Mouse (Mus musculus): ENCODE data around the gene Ufd1. TPM values are rescaled to one million over a fixed set of nuclear protein-coding genes. Genes with fewer than 3 reads are reported as not detected.

Gene Ufd1
- polyA plus RNA-seq, 1 experiment from 2014 or later = 29.8 TPM

DNA sequence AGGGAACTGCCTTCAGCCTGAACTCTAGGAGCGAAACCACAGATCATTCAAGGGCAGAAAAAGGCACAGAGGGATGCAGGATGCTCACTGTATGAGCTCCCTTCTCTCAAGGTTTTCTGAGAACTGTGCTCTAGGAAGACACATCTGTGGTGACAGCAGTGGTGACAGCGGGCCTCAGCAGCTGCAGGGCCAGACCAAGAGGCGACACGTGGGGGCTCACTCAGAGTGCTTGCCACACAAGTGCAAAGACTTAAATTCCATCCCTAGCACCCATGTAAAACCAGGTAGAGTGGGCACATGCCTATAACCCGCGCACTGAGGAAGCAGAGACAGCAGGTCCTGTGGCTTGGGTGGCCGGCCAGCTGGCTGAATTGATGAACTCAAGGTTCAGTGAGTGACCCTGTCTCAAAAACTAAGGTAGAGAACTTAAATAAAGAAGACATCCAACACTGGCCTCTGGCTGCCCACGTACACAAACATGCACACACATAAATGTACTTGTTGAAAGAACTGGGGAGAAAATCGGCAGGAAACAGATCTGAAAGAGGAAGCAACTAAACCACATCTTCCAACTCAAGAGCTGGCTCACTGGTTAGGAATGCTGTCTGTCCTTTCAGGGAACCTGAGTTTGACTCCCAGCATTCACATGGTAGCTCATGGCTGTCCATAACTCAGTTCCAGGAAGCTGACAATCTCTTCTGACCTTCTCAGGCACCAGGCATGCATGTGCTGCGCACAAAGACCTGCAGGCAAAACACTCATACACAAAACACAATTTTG is 22.8 kb upstream of the Ufd1 start:
- Histone ChIP-seq H3K36me3 (ENCODE audit: inconsistent target) (no peaks in the 10 kb centered on the region; the same call in 1 of the 2 replicates), H3K79me2 (ENCODE audit: inconsistent target) (no peaks in the 10 kb centered on the region), H3K4me3 (ENCODE audit: inconsistent target) (no peak overlapping the region), H3K27ac (no peak overlapping the region)
- 67% methylated on average over 9 of the region's 10 CpGs for WGBS (ENCODE audit: missing documents)

DNA sequence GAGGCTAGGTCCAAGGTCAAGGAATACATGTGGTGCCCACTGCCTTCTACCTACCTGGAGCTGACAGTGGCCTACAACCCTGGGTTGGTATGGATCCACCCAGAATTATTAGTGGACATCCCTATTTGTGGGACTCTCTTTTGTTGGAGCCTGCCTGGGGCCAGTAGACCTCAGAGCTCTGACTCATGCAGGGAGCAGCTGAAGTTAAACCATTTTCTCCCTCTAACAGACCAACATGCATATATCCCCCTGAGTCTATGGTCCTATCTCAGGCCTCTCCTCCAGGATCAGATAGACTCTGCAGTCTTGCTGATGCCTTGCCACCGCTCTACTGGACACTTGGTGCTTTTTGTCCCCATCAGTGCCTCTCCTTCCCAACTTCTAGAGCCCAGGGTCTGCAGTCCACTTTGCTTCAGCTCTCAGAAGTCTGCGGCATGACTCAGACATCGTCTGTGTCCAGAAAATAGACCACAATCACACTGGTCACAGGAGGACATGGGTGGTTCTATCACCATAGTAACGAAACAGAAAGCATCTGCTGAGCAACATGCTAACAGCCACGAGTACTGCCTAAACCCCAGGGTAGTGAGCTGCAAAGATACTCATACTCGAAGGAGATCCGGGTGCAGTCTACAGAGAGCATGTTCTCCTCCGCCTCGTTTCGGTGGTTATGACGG is 16.2 kb upstream of the Ufd1 start:
- Histone ChIP-seq H3K36me3 (ENCODE audit: inconsistent target) (no peaks in the 10 kb centered on the region), H3K4me3 (ENCODE audit: inconsistent target) (no peak overlapping the region), H3K79me2 (ENCODE audit: inconsistent target) (no peaks in the 10 kb centered on the region), H3K27ac (no peak overlapping the region)
- 94% methylated on average over 11 of the region's 11 CpGs for WGBS (ENCODE audit: missing documents)

DNA sequence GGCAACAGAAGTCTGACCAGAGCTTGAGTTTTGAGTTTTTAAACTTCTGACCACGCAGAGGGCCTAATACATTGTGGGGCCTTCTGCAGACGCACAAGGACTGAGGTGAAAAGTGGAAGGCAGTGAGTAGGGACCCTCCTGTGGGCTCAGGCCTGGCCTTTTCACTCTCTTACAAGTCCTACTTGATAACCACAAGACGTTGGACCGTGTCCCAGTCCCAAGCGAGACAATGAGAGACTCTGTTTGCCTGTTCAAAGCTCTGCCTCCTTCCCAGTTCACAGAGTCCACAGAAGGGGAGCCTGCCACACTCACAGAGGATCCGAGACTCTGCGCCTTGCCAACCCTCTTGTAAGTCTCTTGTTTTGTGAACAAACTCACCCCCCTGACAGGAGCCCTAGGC is 14.9 kb upstream of the Ufd1 start:
- WGBS (ENCODE audit: missing documents) = 91% methylated on average over 7 of the region's 7 CpGs
- no peaks in the 10 kb centered on the region for H3K36me3 ChIP-seq (ENCODE audit: inconsistent target)
- no peak overlapping the region for H3K4me3 ChIP-seq (ENCODE audit: inconsistent target)
- H3K27ac ChIP-seq = no peak overlapping the region
- H3K79me2 ChIP-seq (ENCODE audit: inconsistent target) = no peaks in the 10 kb centered on the region

DNA sequence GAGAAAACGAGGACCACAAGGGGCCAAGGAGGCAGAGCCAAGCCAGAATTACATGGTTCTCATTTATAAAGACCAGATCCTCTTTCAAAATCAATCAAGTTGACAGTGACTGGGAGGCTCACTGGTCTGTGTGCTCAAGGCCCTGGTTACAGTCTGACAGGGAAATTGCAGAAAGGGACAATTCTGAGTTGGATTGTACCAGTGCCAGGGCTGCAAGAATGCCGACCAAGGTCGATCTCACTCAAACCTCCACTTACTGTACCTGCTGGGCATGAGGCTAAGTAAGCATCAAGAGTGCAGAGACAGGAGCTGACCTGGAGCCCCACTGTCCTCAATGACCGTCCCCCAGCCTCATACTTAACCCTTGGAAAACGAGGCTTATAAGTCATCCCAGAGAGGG is 13.4 kb upstream of the Ufd1 start:
- H3K36me3 ChIP-seq (ENCODE audit: inconsistent target) = no peaks in the 10 kb centered on the region

DNA sequence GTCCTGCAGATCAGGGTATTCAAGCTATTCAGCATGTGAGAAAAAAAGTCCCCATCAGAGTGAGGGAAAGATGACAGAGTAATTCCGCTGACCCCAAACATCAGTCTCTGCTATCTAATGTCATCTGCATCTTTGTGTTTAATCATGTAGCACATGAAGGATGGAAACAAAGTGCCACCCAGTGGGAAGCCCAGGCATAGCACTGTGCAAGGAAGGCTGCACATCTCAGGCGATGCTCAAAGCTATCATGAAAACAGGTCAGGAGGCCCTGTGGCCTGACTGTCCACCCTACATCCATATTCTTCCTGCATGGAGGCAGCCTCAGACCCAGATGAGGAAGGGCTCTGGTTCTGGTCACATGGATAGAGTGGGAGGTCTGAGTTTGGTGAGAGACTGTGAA is 12.7 kb upstream of the Ufd1 start:
- no peak overlapping the region for H3K4me3 ChIP-seq (ENCODE audit: inconsistent target)
- 77% methylated on average over 2 of the region's 2 CpGs for WGBS (ENCODE audit: missing documents)
- H3K79me2 ChIP-seq (ENCODE audit: inconsistent target) = no peaks in the 10 kb centered on the region
- no peak overlapping the region for H3K27ac ChIP-seq
- no peaks in the 10 kb centered on the region for H3K36me3 ChIP-seq (ENCODE audit: inconsistent target)

More for the DNA sequence above, 13.4 kb upstream of the Ufd1 start:
- Histone ChIP-seq H3K27ac (no peak overlapping the region), H3K4me3 (ENCODE audit: inconsistent target) (no peak overlapping the region), H3K79me2 (ENCODE audit: inconsistent target) (no peaks in the 10 kb centered on the region)
- WGBS (ENCODE audit: missing documents) = 93% methylated on average over 5 of the region's 5 CpGs

DNA sequence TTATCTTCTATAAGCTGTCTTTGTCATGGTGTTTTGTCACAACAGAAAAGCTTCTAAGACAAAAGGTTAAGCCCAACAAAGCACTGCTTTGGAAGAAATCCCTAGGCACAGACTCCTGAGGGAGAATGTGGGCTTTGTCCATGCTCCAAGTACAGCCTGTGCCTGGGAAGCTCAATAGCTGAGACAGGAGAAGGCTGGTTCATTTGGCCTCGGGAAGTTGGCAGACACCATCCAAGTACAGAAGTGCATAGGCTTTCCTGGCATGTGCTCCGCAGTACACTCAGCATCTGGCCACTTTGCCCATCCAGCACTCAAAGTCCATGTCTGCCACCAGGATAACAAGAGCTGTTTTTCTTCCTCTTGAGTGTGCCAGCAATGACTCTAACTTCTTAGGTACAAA is 5.8 kb upstream of the Ufd1 start:
- WGBS (ENCODE audit: missing documents) = 96% methylated on average over 2 of the region's 2 CpGs
- Histone ChIP-seq H3K4me3 (ENCODE audit: inconsistent target) (no peak overlapping the region), H3K79me2 (ENCODE audit: inconsistent target) (peaks cover 5% of the 10 kb centered on the region), H3K27ac (no peak overlapping the region), H3K36me3 (ENCODE audit: inconsistent target) (no peaks in the 10 kb centered on the region)

DNA sequence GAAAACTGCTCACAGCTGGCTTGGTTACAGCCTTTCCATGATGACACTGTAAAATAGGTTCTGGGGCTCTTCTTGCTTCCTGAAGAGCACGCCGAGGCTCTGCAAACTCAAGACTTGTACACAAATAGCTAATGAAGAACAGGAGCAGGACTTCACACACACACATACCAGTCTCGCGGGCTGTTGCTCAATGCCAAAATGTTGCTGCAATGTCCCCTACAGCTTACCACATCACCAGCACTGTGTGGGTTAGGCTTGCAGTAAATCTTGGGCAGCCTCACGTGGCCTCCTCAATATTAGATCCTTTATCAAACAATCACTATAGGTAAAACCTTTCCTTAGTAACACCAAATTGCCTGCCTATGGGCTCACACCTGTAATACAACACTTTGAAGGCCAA is 2.6 kb upstream of the Ufd1 start:
- H3K36me3 ChIP-seq (ENCODE audit: inconsistent target) = no peaks in the 10 kb centered on the region
- WGBS (ENCODE audit: missing documents) = 14% methylated on average over 5 of the region's 5 CpGs
- no peak overlapping the region for H3K27ac ChIP-seq
- peaks cover 30% of the 10 kb centered on the region for H3K79me2 ChIP-seq (ENCODE audit: inconsistent target)
- H3K4me3 ChIP-seq (ENCODE audit: inconsistent target) = no peak overlapping the region

DNA sequence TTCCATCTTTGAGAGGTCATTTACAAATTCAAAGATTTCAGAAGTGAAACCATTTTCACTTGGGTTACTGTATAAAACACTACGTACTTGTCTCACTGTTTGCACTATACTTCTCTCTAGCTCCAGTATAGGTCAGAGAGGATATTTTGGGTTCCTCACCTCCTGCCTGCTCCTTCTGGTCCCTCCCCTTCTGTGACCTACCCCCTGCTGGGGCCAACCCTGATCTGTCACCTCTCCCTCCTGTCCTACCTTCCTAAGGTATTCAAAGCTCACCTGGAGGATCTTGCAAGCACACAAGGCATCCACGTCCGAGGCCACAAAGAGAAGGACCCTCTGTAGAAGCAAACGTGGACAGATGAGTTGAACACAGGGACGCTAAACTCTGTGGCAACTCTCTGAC is 547 bp upstream of the Ufd1 start:
- Histone ChIP-seq H3K4me3 (ENCODE audit: inconsistent target) (peak overlapping the region; percentile 90), H3K36me3 (ENCODE audit: inconsistent target) (peaks cover 15% of the 10 kb centered on the region; the same call in 1 of the 2 replicates), H3K27ac (peak overlapping the region; percentile 82), H3K79me2 (ENCODE audit: inconsistent target) (peaks cover 51% of the 10 kb centered on the region)
- 4% methylated on average over 5 of the region's 5 CpGs for WGBS (ENCODE audit: missing documents)

DNA sequence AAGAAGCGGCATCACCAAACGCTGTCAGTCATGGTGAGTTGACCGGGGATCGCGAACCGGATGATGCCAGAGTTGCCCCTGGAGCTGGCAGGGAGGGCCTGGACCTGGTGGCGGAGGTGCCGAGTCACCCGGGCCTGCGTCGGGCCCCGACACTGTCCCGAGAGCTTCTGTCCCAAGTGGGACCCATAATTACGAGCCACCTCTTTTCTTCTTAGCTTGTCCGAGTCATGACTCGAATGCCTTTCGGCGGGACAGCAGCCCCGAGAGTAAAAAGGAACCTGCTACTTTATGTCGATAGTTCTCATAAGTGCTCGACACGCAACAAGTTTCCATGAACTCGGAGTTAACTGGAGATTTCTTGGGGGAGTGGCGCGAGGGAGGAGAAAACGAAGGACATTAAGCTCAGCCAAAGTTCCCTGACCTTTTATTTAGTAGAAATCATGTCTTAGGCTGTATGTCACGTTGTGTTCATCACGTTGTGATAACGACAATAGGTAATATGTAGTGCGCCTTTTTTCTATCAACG is 869 bp downstream of the Ufd1 start:
- peaks cover 59% of the 10 kb centered on the region for H3K79me2 ChIP-seq (ENCODE audit: inconsistent target)
- peak overlapping the region; percentile 90 for H3K4me3 ChIP-seq (ENCODE audit: inconsistent target)
- WGBS (ENCODE audit: missing documents) = 2% methylated on average over 31 of the region's 31 CpGs
- peak overlapping the region; percentile 82 for H3K27ac ChIP-seq
- peaks cover 28% of the 10 kb centered on the region; the same call in 1 of the 2 replicates for H3K36me3 ChIP-seq (ENCODE audit: inconsistent target)

DNA sequence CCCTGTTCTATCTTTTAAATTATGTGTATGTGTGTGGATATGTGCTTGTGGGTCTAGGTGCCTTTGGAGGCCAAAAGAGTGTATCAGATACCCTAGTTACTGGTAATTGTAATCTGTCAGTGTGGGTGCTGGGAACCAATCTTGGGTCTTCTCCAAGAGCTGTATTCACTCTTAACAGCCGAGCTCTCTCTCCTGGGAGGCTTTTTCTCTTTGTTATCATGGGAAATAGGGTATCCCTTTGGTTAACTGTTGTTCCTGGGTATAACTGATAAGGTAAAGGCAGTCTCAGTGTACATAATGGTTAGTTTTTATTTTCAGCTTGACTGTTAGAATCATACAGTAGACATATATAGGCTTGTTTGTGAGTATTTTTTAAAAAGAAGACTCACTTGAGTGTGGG is 10.8 kb downstream of the Ufd1 start:
- Histone ChIP-seq H3K27ac (no peak overlapping the region), H3K4me3 (ENCODE audit: inconsistent target) (no peak overlapping the region), H3K79me2 (ENCODE audit: inconsistent target) (no peaks in the 10 kb centered on the region), H3K36me3 (ENCODE audit: inconsistent target) (peaks cover 98% of the 10 kb centered on the region)
- no CpG with 5 or more reads among the region's 1 CpGs for WGBS (ENCODE audit: missing documents)

DNA sequence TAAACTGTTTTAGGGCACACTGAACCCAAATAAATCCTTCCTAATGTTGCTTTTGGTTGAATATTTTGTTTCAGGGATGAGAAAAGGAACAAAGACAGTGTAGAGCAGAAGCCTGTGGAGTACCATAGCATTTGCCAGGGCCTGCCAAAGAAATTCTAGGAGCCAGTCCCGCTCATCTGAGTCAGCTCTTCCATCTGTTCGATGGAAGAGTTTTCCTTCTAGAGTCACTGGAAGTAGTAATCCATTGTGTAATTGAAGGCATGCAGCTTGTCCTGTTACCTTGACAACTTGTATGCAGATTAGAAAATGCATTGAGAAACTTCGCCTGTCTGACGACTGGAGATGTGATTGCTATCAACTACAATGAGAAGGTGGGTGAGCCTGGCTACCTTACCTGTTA is 11.3 kb downstream of the Ufd1 start:
- 82% methylated on average over 4 of the region's 4 CpGs for WGBS (ENCODE audit: missing documents)
- no peak overlapping the region for H3K27ac ChIP-seq
- H3K36me3 ChIP-seq (ENCODE audit: inconsistent target) = peaks cover 98% of the 10 kb centered on the region
- H3K4me3 ChIP-seq (ENCODE audit: inconsistent target) = no peak overlapping the region
- H3K79me2 ChIP-seq (ENCODE audit: inconsistent target) = no peaks in the 10 kb centered on the region

DNA sequence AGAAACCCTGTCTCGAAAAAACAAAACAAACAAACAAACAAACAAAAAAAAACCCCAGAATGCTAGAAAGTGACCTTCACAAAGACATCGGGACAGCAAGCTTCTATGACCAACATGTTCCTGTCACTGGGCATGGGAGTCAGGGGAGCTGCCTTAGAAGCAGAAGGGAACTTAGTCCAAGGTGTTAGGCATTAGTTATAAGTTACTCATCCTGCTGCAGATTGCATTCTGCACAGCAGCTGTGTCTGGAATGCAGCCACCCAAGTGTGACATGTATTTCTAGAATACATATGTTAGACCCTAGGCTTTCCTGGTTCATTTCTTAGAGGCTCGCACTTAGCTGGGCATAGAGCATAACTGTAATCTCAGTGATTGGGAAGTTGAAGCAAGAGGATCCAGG is 17.1 kb downstream of the Ufd1 start:
- 96% methylated on average over 3 of the region's 3 CpGs for WGBS (ENCODE audit: missing documents)
- Histone ChIP-seq H3K4me3 (ENCODE audit: inconsistent target) (no peak overlapping the region), H3K36me3 (ENCODE audit: inconsistent target) (peaks cover 83% of the 10 kb centered on the region)

DNA sequence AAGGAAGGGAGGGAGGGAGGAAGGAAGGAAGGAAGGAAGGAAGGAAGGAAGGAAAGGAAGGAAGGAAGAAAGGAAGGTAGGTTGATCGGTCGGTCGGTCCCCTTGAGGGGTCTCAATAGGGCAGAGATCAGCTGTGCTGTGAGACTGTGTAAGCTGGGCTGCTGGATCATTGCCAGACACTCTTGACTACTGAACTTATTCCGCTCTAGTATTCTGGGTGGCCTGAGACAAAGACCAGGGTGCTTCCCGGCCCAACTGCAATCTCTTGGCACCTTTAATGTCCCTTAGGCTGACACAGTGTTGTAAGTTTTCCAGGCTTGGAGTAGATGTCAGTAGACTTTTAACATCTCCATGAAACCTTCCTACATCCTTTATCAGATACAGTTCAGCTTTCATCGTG is 17.5 kb downstream of the Ufd1 start:
- 93% methylated on average over 3 of the region's 6 CpGs for WGBS (ENCODE audit: missing documents)
- peaks cover 83% of the 10 kb centered on the region for H3K36me3 ChIP-seq (ENCODE audit: inconsistent target)
- H3K79me2 ChIP-seq (ENCODE audit: inconsistent target) = no peaks in the 10 kb centered on the region
- H3K27ac ChIP-seq = no peak overlapping the region
- H3K4me3 ChIP-seq (ENCODE audit: inconsistent target) = no peak overlapping the region

More for the DNA sequence above, 17.1 kb downstream of the Ufd1 start:
- no peaks in the 10 kb centered on the region for H3K79me2 ChIP-seq (ENCODE audit: inconsistent target)
- H3K27ac ChIP-seq = no peak overlapping the region

DNA sequence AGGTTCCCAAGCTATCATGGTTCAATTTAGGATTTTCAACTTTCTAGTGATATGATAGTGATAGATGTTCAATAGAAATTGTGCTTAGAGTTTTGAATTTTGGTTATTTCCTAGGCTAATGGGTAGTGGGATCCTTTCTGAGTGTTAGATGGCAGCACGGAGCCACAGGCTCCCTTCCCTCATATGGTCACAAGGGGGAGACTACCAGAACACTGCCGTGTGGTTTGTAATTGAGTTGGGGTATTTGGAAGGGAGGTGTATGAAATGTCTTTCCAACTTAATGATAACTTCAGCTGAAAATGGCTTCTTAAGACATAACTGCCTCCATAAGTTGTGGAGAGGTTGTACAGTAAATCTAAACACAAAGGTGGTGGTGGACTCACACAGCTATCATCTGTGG is 21.9 kb downstream of the Ufd1 start:
- Histone ChIP-seq H3K36me3 (ENCODE audit: inconsistent target) (peaks cover 45% of the 10 kb centered on the region; the same call in 1 of the 2 replicates), H3K27ac (no peak overlapping the region), H3K79me2 (ENCODE audit: inconsistent target) (no peaks in the 10 kb centered on the region), H3K4me3 (ENCODE audit: inconsistent target) (no peak overlapping the region)
- WGBS (ENCODE audit: missing documents) = 82% methylated on average over 2 of the region's 2 CpGs

DNA sequence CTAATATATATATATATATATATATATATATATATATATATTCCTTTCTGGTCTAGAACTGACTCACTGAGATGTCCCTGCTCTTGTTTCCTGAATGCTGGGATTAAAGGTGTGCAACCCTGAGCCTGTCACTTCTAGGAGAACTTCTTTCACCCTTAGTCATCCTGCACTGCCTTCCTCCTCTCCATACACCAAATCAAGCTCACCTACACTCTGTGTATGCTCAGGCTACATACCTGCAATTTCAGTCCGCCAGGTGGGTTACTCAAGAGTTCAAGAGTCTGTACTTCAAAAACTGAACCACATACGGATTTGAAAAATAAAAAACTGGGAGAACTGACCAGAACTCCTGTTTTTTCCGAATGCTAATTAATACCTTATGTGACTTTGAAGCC is 24.5 kb downstream of the Ufd1 start:
- H3K79me2 ChIP-seq (ENCODE audit: inconsistent target) = no peaks in the 10 kb centered on the region
- WGBS (ENCODE audit: missing documents) = 42% methylated on average over 3 of the region's 3 CpGs
- no peak overlapping the region for H3K27ac ChIP-seq
- peaks cover 22% of the 10 kb centered on the region; the same call in 1 of the 2 replicates for H3K36me3 ChIP-seq (ENCODE audit: inconsistent target)
- peak overlapping the region; percentile 53; the same call in 1 of the 2 replicates for H3K4me3 ChIP-seq (ENCODE audit: inconsistent target)
